ENCODE assay signal across 8 mouse cellular contexts in genomic region chr3:108590786-108591529, GRCm38 (mm10). TPM values are rescaled to one million over a fixed set of nuclear protein-coding genes. Genes with fewer than 3 reads are reported as not detected.
A peak's percentile ranks its signal among the peaks of the same experiment; 100 is the strongest.
DNase-seq lines count a peak whose midpoint lies in the region; ATAC-seq lines count a peak whose summit lies in the region.

Gene Wdr47 (plus strand): TSS chr3:108591279.

- 4% methylated on average over 44 of the region's 44 CpGs for WGBS in heart, embryonic 13.5 days
- 3% methylated on average over 44 of the region's 44 CpGs for WGBS in liver, embryonic 12.5 days (ENCODE audit: insufficient replicate concordance)
- WGBS in stomach, embryonic 15.5 days = 4% methylated on average over 44 of the region's 44 CpGs

- peak within 1 kb of the TSS; percentile 90 for H3K9ac ChIP-seq in heart, embryonic 13.5 days
- H3K9ac ChIP-seq in liver, embryonic 12.5 days = peak within 1 kb of the TSS; percentile 84
- H3K9ac ChIP-seq in stomach, embryonic 15.5 days = peak within 1 kb of the TSS; percentile 76

- H3K9me3 ChIP-seq in heart, embryonic 13.5 days = no peaks in the 10 kb centered on the region
- H3K9me3 ChIP-seq in liver, embryonic 12.5 days (replicated peaks) = no peaks in the 10 kb centered on the region
- no peaks in the 10 kb centered on the region for H3K9me3 ChIP-seq in stomach, embryonic 15.5 days

- peak; percentile 100 for ATAC-seq in heart, embryonic 13.5 days (ENCODE audit: extremely low read depth, insufficient number of reproducible peaks, low FRiP score, low TSS enrichment)
- ATAC-seq in liver, embryonic 12.5 days = peak; percentile 99
- ATAC-seq in stomach, embryonic 15.5 days (ENCODE audit: insufficient read depth, low FRiP score, low read depth) = peak; percentile 100

- H3K36me3 ChIP-seq in heart, embryonic 13.5 days = no peaks in the 10 kb centered on the region
- no peaks in the 10 kb centered on the region for H3K36me3 ChIP-seq in liver, embryonic 12.5 days
- no peaks in the 10 kb centered on the region for H3K36me3 ChIP-seq in stomach, embryonic 15.5 days

- no peaks in the 10 kb centered on the region for H3K4me1 ChIP-seq in brown adipose tissue, adult 24 weeks (ENCODE audit: control insufficient read depth, insufficient read depth, insufficient read length, low read length)
- H3K4me1 ChIP-seq in heart, embryonic 13.5 days = peaks cover 10% of the 10 kb centered on the region; the same call in 1 of the 2 replicates
- H3K4me1 ChIP-seq in liver, embryonic 12.5 days = peaks cover 18% of the 10 kb centered on the region
- peaks cover 4% of the 10 kb centered on the region; the same call in 1 of the 2 replicates for H3K4me1 ChIP-seq in stomach, embryonic 15.5 days

- H3K27me3 ChIP-seq in heart, embryonic 13.5 days (replicated peaks) = no peaks in the 10 kb centered on the region
- no peaks in the 10 kb centered on the region for H3K27me3 ChIP-seq in liver, embryonic 12.5 days (replicated peaks)
- no peaks in the 10 kb centered on the region for H3K27me3 ChIP-seq in stomach, embryonic 15.5 days (replicated peaks)

- peak within 1 kb of the TSS; percentile 100 for H3K4me2 ChIP-seq in heart, embryonic 13.5 days
- H3K4me2 ChIP-seq in liver, embryonic 12.5 days = peak within 1 kb of the TSS; percentile 100
- H3K4me2 ChIP-seq in stomach, embryonic 15.5 days = peak within 1 kb of the TSS; percentile 99

- peak; percentile 98 for DNase-seq in CD4-positive, CD25-positive, alpha-beta regulatory T cell, adult 2 months (ENCODE audit: low read depth, low spot score)
- peak; percentile 36 for DNase-seq in fat pad, adult 2 months (ENCODE audit: extremely low read depth, low read depth, low spot score)
- peak; percentile 98 for DNase-seq in kidney, postnatal 10 days
- DNase-seq in natural killer cell, adult 2 months (ENCODE audit: low spot score in 2 of 2) = peak; percentile 91 to 96

- H3K27ac ChIP-seq in brown adipose tissue, adult 24 weeks (replicated peaks; ENCODE audit: low read depth, low read length) = no peak within 1 kb of the TSS
- peak within 1 kb of the TSS; percentile 85 for H3K27ac ChIP-seq in heart, embryonic 13.5 days (replicated peaks)
- peak within 1 kb of the TSS; percentile 83 for H3K27ac ChIP-seq in liver, embryonic 12.5 days
- H3K27ac ChIP-seq in stomach, embryonic 15.5 days = peak within 1 kb of the TSS; percentile 77

- H3K4me3 ChIP-seq in brown adipose tissue, adult 24 weeks (ENCODE audit: insufficient read depth, low read depth, low read length) = peak within 1 kb of the TSS; percentile 90
- H3K4me3 ChIP-seq in heart, embryonic 13.5 days = peak within 1 kb of the TSS; percentile 98
- H3K4me3 ChIP-seq in liver, embryonic 12.5 days = peak within 1 kb of the TSS; percentile 89
- peak within 1 kb of the TSS; percentile 84 for H3K4me3 ChIP-seq in stomach, embryonic 15.5 days (replicated peaks)

RNA-seq across cellular contexts. Expression of gene Wdr47, which starts in this region (rescaled TPM):
- polyA plus RNA-seq in brown adipose tissue, adult 24 weeks (2012; ENCODE audit: insufficient read depth, insufficient read length, missing spikeins) = 4.5 and 5.3 TPM in 2 replicates
- 7.0 and 7.7 TPM in 2 replicates for polyA plus RNA-seq in heart, embryonic 13.5 days (2015; fragmentation: Nextera tagmentation; extraction: Ambion mirVana)
- 3.0 and 3.5 TPM in 2 replicates for polyA plus RNA-seq in liver, embryonic 12.5 days (2016; fragmentation: Nextera tagmentation; extraction: Ambion mirVana)
- polyA plus RNA-seq in stomach, embryonic 15.5 days (2015; fragmentation: Nextera tagmentation; extraction: Ambion mirVana) = 10.8 and 11.6 TPM in 2 replicates

Comparison
In these comparisons a context has a peak if more than half of its experiments do, and no peak if none do; other contexts are left out.
1. DNase-seq: peak in every context shown above with its lines; median percentile 98 in CD4-positive, CD25-positive, alpha-beta regulatory T cell, adult 2 months; 98 in kidney, postnatal 10 days; 94 in natural killer cell, adult 2 months; 36 in fat pad, adult 2 months.